Mouse (Mus musculus) limb, embryonic 11.5 days (tissue): ENCODE data around the gene Srsf10. TPM values are rescaled to one million over a fixed set of nuclear protein-coding genes. Genes with fewer than 3 reads are reported as not detected.

Source experiments
- ATAC-seq: fragments of 200-750 bp; cut with Nextera tagmentation; 2 replicates; pipeline ENCODE4 v1.8.0; 2017; ENCODE audit warnings: low read depth; ENCODE audit not compliant: insufficient number of reproducible peaks, low FRiP score, low TSS enrichment
- DNase-seq: peaks from one replicate; pipeline ENCODE4 v3.0.0-alpha.2; 2015; ENCODE audit warnings: low spot score
- H3K27ac ChIP-seq: fragments of 300-500 bp; sonication (generic); replicated peaks from 2 replicates; pipeline ENCODE4 v1.5.1; 2014; ENCODE audit warnings: low read depth, mild to moderate bottlenecking, low read length
- H3K27me3 ChIP-seq: fragments of 300-500 bp; sonication (generic); 2 replicates; pipeline ENCODE4 v1.6.1; 2014; ENCODE audit warnings: mild to moderate bottlenecking, low read length, mixed read lengths; ENCODE audit not compliant: control insufficient read depth, insufficient read depth
- H3K36me3 ChIP-seq: fragments of 300-500 bp; sonication (generic); 2 replicates; pipeline ENCODE4 v1.6.1; 2014; ENCODE audit warnings: mild to moderate bottlenecking, low read length, moderate library complexity, mixed read lengths; ENCODE audit not compliant: control insufficient read depth, insufficient read depth
- H3K4me1 ChIP-seq: fragments of 300-500 bp; sonication (generic); 2 replicates; pipeline ENCODE4 v1.6.1; 2014; ENCODE audit warnings: low read length, mixed read lengths; ENCODE audit not compliant: control insufficient read depth, insufficient read depth
- H3K4me2 ChIP-seq: fragments of 300-500 bp; sonication (generic); 2 replicates; pipeline ENCODE4 v1.6.1; 2014; ENCODE audit warnings: low read depth, mild to moderate bottlenecking, moderate library complexity; ENCODE audit not compliant: severe bottlenecking
- H3K4me3 ChIP-seq: fragments of 300-500 bp; sonication (generic); 2 replicates; pipeline ENCODE4 v1.5.1; 2014; ENCODE audit warnings: low read depth, low read length
- H3K9ac ChIP-seq: fragments of 300-500 bp; sonication (generic); 2 replicates; pipeline ENCODE4 v1.6.1; 2014; ENCODE audit warnings: mild to moderate bottlenecking, low read length
- H3K9me3 ChIP-seq: fragments of 300-500 bp; sonication (generic); 2 replicates; pipeline ENCODE4 v1.6.1; 2016; ENCODE audit warnings: low read length; ENCODE audit not compliant: control insufficient read depth
- WGBS: fragments of 180-500 bp; shearing (Covaris S2); extraction: QIAGEN DNeasy Blood & Tissue Kit; methylation state at CpG from one replicate; pipeline ENCODE4 v1.1.7; 2014; 5-methylcytosine and 5-hydroxymethylcytosine counted together
- polyA plus RNA-seq: library from polyadenylated mRNA; unstranded; fragments of >200 nt; fragmentation: Nextera tagmentation; extraction: Ambion mirVana; gene quantifications from 2 replicates; pipeline ENCODE4 v1.2.1, GENCODE M21; 2014

Gene Srsf10
- 435 and 442 TPM in 2 replicates for polyA plus RNA-seq

GRCm38 (mm10) chr4:135855536-135856222 lies at the start of gene Srsf10:
Srsf10 (plus strand) TSS chr4:135855747.
- no peaks in the 10 kb centered on the region for H3K27me3 ChIP-seq
- WGBS = under 1% methylated on average over 61 of the region's 67 CpGs
- H3K36me3 ChIP-seq = no peaks in the 10 kb centered on the region
- H3K9me3 ChIP-seq = no peaks in the 10 kb centered on the region
- H3K27ac ChIP-seq = peak within 1 kb of the TSS; percentile 99
- 0 out of 2 replicates have a peak, but pooled peaks cover 3% of the 10 kb centered on the region for H3K4me1 ChIP-seq
- peak; percentile 99 for DNase-seq
- peak within 1 kb of the TSS; percentile 99 for H3K9ac ChIP-seq
- peak within 1 kb of the TSS; percentile 72 for H3K4me3 ChIP-seq
- peak; percentile 95 for ATAC-seq
- peak within 1 kb of the TSS; percentile 86 for H3K4me2 ChIP-seq

- Histone ChIP-seq H3K4me3 (no peak overlapping the region), H3K4me2 (no peak overlapping the region), H3K9me3 (no peaks in the 10 kb centered on the region), H3K27me3 (no peaks in the 10 kb centered on the region), H3K4me1 (no peaks in the 10 kb centered on the region), H3K27ac (no peak overlapping the region), H3K36me3 (no peaks in the 10 kb centered on the region), H3K9ac (no peak overlapping the region)
- no peak for DNase-seq
- no peak for ATAC-seq
- 84% methylated on average over 7 of the region's 7 CpGs for WGBS
Observed at GRCm38 (mm10) chr4:135814896-135815295, 40.7 kb upstream of the Srsf10 start.

GRCm38 (mm10) chr4:135816905-135817622 lies 38.5 kb upstream of the Srsf10 start:
- ATAC-seq (no peak), DNase-seq (peak; percentile 63)
- no peak overlapping the region for H3K4me2 ChIP-seq
- no peaks in the 10 kb centered on the region for H3K27me3 ChIP-seq
- WGBS = 44% methylated on average over 12 of the region's 12 CpGs
- H3K9me3 ChIP-seq = no peaks in the 10 kb centered on the region
- no peak overlapping the region for H3K27ac ChIP-seq
- H3K4me1 ChIP-seq = no peaks in the 10 kb centered on the region
- H3K4me3 ChIP-seq = no peak overlapping the region
- no peak overlapping the region for H3K9ac ChIP-seq
- no peaks in the 10 kb centered on the region for H3K36me3 ChIP-seq

- Histone ChIP-seq H3K36me3 (no peaks in the 10 kb centered on the region), H3K4me1 (no peaks in the 10 kb centered on the region), H3K27ac (no peak overlapping the region), H3K9ac (no peak overlapping the region), H3K27me3 (no peaks in the 10 kb centered on the region), H3K9me3 (no peaks in the 10 kb centered on the region), H3K4me2 (no peak overlapping the region), H3K4me3 (no peak overlapping the region)
- 76% methylated on average over 3 of the region's 3 CpGs for WGBS
- ATAC-seq (no peak), DNase-seq (no peak)
Observed at GRCm38 (mm10) chr4:135818366-135818765, 37.2 kb upstream of the Srsf10 start.

- Histone ChIP-seq H3K4me3 (no peak overlapping the region), H3K27me3 (no peaks in the 10 kb centered on the region), H3K9me3 (no peaks in the 10 kb centered on the region), H3K27ac (no peak overlapping the region), H3K36me3 (no peaks in the 10 kb centered on the region), H3K4me1 (no peaks in the 10 kb centered on the region), H3K4me2 (no peak overlapping the region), H3K9ac (no peak overlapping the region)
- WGBS = 69% methylated on average over 17 of the region's 17 CpGs
- DNase-seq (peak; percentile 30), ATAC-seq (no peak)
Observed at GRCm38 (mm10) chr4:135819826-135820526, 35.6 kb upstream of the Srsf10 start.

- WGBS = 86% methylated on average over 4 of the region's 4 CpGs
- no peaks in the 10 kb centered on the region for H3K27me3 ChIP-seq
- H3K9ac ChIP-seq = no peak overlapping the region
- H3K9me3 ChIP-seq = no peaks in the 10 kb centered on the region
- no peak overlapping the region for H3K4me3 ChIP-seq
- ATAC-seq (no peak), DNase-seq (no peak)
- no peak overlapping the region for H3K27ac ChIP-seq
- H3K4me1 ChIP-seq = no peaks in the 10 kb centered on the region
- H3K36me3 ChIP-seq = no peaks in the 10 kb centered on the region
- H3K4me2 ChIP-seq = no peak overlapping the region
Observed at GRCm38 (mm10) chr4:135821772-135822171, 33.8 kb upstream of the Srsf10 start.

- Histone ChIP-seq H3K4me3 (no peak overlapping the region), H3K4me1 (no peaks in the 10 kb centered on the region), H3K9me3 (no peaks in the 10 kb centered on the region), H3K4me2 (no peak overlapping the region), H3K27ac (no peak overlapping the region), H3K9ac (no peak overlapping the region), H3K36me3 (no peaks in the 10 kb centered on the region), H3K27me3 (no peaks in the 10 kb centered on the region)
- WGBS = 79% methylated on average over 2 of the region's 2 CpGs
- ATAC-seq (no peak), DNase-seq (no peak)
Observed at GRCm38 (mm10) chr4:135823298-135823697, 32.2 kb upstream of the Srsf10 start.

- Histone ChIP-seq H3K9me3 (no peaks in the 10 kb centered on the region), H3K4me1 (no peaks in the 10 kb centered on the region), H3K4me2 (no peak overlapping the region), H3K27ac (no peak overlapping the region), H3K27me3 (no peaks in the 10 kb centered on the region), H3K36me3 (no peaks in the 10 kb centered on the region), H3K4me3 (no peak overlapping the region), H3K9ac (no peak overlapping the region)
- DNase-seq = no peak
- no peak for ATAC-seq
- WGBS = 59% methylated on average over 8 of the region's 8 CpGs
Observed at GRCm38 (mm10) chr4:135824254-135824653, 31.3 kb upstream of the Srsf10 start.
